Mouse (Mus musculus) right cerebral cortex, postnatal 25 days (tissue): ENCODE measurements around the gene Secisbp2.
"Not testable (repeated sequence)": the region's sequence is repeated elsewhere in the genome, so short reads cannot be mapped to it uniquely, and the experiment has no call there.

Source experiments
- DNase-seq: peaks from one replicate; pipeline ENCODE4 v3.0.0; 2022

The Secisbp2 gene

GRCm38 (mm10) chr13:51644829-51645789 lies 6.4 kb upstream of the Secisbp2 start, which contains the start of gene Cks2:
Gene Cks2, plus strand, starts transcription at chr13:51645232.
- DNase-seq, result peak; percentile 97

GRCm38 (mm10) chr13:51645872-51646271 lies 5.6 kb upstream of the Secisbp2 start:
- no peak for DNase-seq

- DNase-seq, result no peak
These were observed 5.0 kb upstream of the Secisbp2 start for GRCm38 (mm10) chr13:51646362-51647027.

- no peak for DNase-seq
These were observed 3.7 kb upstream of the Secisbp2 start for GRCm38 (mm10) chr13:51647770-51648169.

- DNase-seq, result no peak
These were observed 3.3 kb upstream of the Secisbp2 start for GRCm38 (mm10) chr13:51648237-51648636.

- no peak for DNase-seq
These were observed 1.8 kb upstream of the Secisbp2 start for GRCm38 (mm10) chr13:51649740-51650139.

GRCm38 (mm10) chr13:51653159-51653558 lies 1.7 kb downstream of the Secisbp2 start:
- DNase-seq, result no peak

- no peak for DNase-seq
These were observed 2.5 kb downstream of the Secisbp2 start for GRCm38 (mm10) chr13:51653961-51654360.

- no peak for DNase-seq
These were observed 5.2 kb downstream of the Secisbp2 start for GRCm38 (mm10) chr13:51656516-51657235.

- no peak for DNase-seq
These were observed 6.6 kb downstream of the Secisbp2 start for GRCm38 (mm10) chr13:51658094-51658493.

GRCm38 (mm10) chr13:51659573-51659972 lies 8.1 kb downstream of the Secisbp2 start:
- DNase-seq, result no peak

- DNase-seq, result no peak
These were observed 12.1 kb downstream of the Secisbp2 start for GRCm38 (mm10) chr13:51663561-51663960.

GRCm38 (mm10) chr13:51668195-51668594 lies 16.7 kb downstream of the Secisbp2 start:
- not testable (repeated sequence) for DNase-seq

- DNase-seq, result no peak
These were observed 25.1 kb downstream of the Secisbp2 start for GRCm38 (mm10) chr13:51676641-51677040.

GRCm38 (mm10) chr13:51677041-51677440 lies 25.5 kb downstream of the Secisbp2 start:
- DNase-seq, result no peak

- no peak for DNase-seq
These were observed 26.2 kb downstream of the Secisbp2 start for GRCm38 (mm10) chr13:51677630-51678185.

GRCm38 (mm10) chr13:51678687-51679086 lies 27.2 kb downstream of the Secisbp2 start:
- no peak for DNase-seq

- DNase-seq, result no peak
These were observed 27.8 kb downstream of the Secisbp2 start for GRCm38 (mm10) chr13:51679332-51679731.

GRCm38 (mm10) chr13:51681076-51681475 lies 29.6 kb downstream of the Secisbp2 start:
- no peak for DNase-seq

- no peak for DNase-seq
These were observed 30.1 kb downstream of the Secisbp2 start for GRCm38 (mm10) chr13:51681634-51682033.

GRCm38 (mm10) chr13:51685290-51685966 lies 33.9 kb downstream of the Secisbp2 start:
- no peak for DNase-seq

- DNase-seq, result no peak
These were observed 35.5 kb downstream of the Secisbp2 start for GRCm38 (mm10) chr13:51686966-51687365.
